Mouse (Mus musculus) midbrain, embryonic 15.5 days (tissue): ENCODE measurements around the gene Taco1. TPM values are rescaled to one million over a fixed set of nuclear protein-coding genes. Genes with fewer than 3 reads are reported as not detected.

ENCODE experiments used
- ATAC-seq: fragments of 200-750 bp; cut with Nextera tagmentation; replicated peaks from 2 replicates; pipeline ENCODE4 v1.8.0; 2017; ENCODE audit warnings: moderate TSS enrichment
- H3K27ac ChIP-seq: fragments of 300-500 bp; sonication (generic); 2 replicates; pipeline ENCODE4 v1.5.1; 2015; ENCODE audit warnings: mild to moderate bottlenecking, inconsistent platforms
- H3K27me3 ChIP-seq: fragments of 300-500 bp; sonication (generic); replicated peaks from 2 replicates; pipeline ENCODE4 v1.6.1; 2015; ENCODE audit warnings: inconsistent platforms
- H3K36me3 ChIP-seq: fragments of 300-500 bp; sonication (generic); replicated peaks from 2 replicates; pipeline ENCODE4 v1.6.1; 2015; ENCODE audit warnings: inconsistent platforms
- H3K4me1 ChIP-seq: fragments of 300-500 bp; sonication (generic); 2 replicates; pipeline ENCODE4 v1.6.1; 2015; ENCODE audit warnings: inconsistent platforms
- H3K4me2 ChIP-seq: fragments of 300-500 bp; sonication (generic); 2 replicates; pipeline ENCODE4 v1.6.1; 2015; ENCODE audit warnings: inconsistent platforms, mild to moderate bottlenecking, moderate library complexity
- H3K4me3 ChIP-seq: fragments of 300-500 bp; sonication (generic); 2 replicates; pipeline ENCODE4 v1.5.1; 2015; ENCODE audit warnings: mild to moderate bottlenecking, inconsistent platforms
- H3K9ac ChIP-seq: fragments of 300-500 bp; sonication (generic); 2 replicates; pipeline ENCODE4 v1.6.1; 2015; ENCODE audit warnings: mild to moderate bottlenecking, inconsistent platforms
- H3K9me3 ChIP-seq: fragments of 300-500 bp; sonication (generic); 2 replicates; pipeline ENCODE4 v1.6.1; 2016; ENCODE audit warnings: inconsistent platforms
- WGBS: fragments of 180-500 bp; shearing (Covaris S2); methylation state at CpG from one replicate; pipeline ENCODE4 v1.1.7; 2015; ENCODE audit warnings: mixed read lengths; 5-methylcytosine and 5-hydroxymethylcytosine counted together
- polyA plus RNA-seq: library from polyadenylated mRNA; unstranded; fragments of >200 nt; fragmentation: Nextera tagmentation; extraction: Ambion mirVana; gene quantifications from 2 replicates; pipeline ENCODE4 v1.2.1, GENCODE M21; 2015

Gene Taco1
- polyA plus RNA-seq, 1 experiment from 2014 or later, result 7.7 TPM

- Histone ChIP-seq H3K4me2 (no peak overlapping the region), H3K27me3 (no peaks in the 10 kb centered on the region), H3K9ac (no peak overlapping the region), H3K4me3 (no peak overlapping the region), H3K9me3 (no peaks in the 10 kb centered on the region), H3K4me1 (no peaks in the 10 kb centered on the region), H3K36me3 (peaks cover 17% of the 10 kb centered on the region), H3K27ac (no peak overlapping the region)
- ATAC-seq, result no peak
- 88% methylated on average over 3 of the region's 3 CpGs for WGBS
These were observed 56.9 kb downstream of the Taco1 start for GRCm38 (mm10) chr11:106122736-106123135.

Other genes starting within 250 kb of the Taco1 start
- gene Cyb561, start 112.7 kb upstream of the Taco1 start, polyA plus RNA-seq, result 70.2 and 70.5 TPM in 2 replicates
- 6.1 and 6.5 TPM in 2 replicates for gene Ace, start 98.1 kb upstream of the Taco1 start, polyA plus RNA-seq
- gene Ace3, start 71.4 kb upstream of the Taco1 start, polyA plus RNA-seq, result not detected in 2 replicates
- 1.7 and 2.0 TPM in 2 replicates for gene Kcnh6, start 57.9 kb upstream of the Taco1 start, polyA plus RNA-seq
- gene Dcaf7, start 29.2 kb upstream of the Taco1 start, polyA plus RNA-seq, result 165 and 174 TPM in 2 replicates
- gene Map3k3, start 18.6 kb downstream of the Taco1 start, polyA plus RNA-seq, result 13.7 and 14.9 TPM in 2 replicates
- gene Gm10840, start 94.8 kb downstream of the Taco1 start, polyA plus RNA-seq, result 0.72 TPM in 1 of 2 replicates, not detected in the other
- gene Limd2, start 94.8 kb downstream of the Taco1 start, polyA plus RNA-seq, result 167 and 179 TPM in 2 replicates
- 28.1 and 29.1 TPM in 2 replicates for gene Strada, start 136.1 kb downstream of the Taco1 start, polyA plus RNA-seq
- gene Ccdc47, start 150.3 kb downstream of the Taco1 start, polyA plus RNA-seq, result 109 and 111 TPM in 2 replicates
- 89.1 and 93.6 TPM in 2 replicates for gene Ddx42, start 150.9 kb downstream of the Taco1 start, polyA plus RNA-seq
- 33.0 and 34.1 TPM in 2 replicates for gene Ftsj3, start 190.0 kb downstream of the Taco1 start, polyA plus RNA-seq
- gene Psmc5, start 190.1 kb downstream of the Taco1 start, polyA plus RNA-seq, result 297 and 300 TPM in 2 replicates
- 10.9 and 11.5 TPM in 2 replicates for gene Smarcd2, start 206.9 kb downstream of the Taco1 start, polyA plus RNA-seq
- 0.12 and 0.20 TPM in 2 replicates for gene Tcam1, start 210.6 kb downstream of the Taco1 start, polyA plus RNA-seq
- gene Gh, start 235.8 kb downstream of the Taco1 start, polyA plus RNA-seq, result not detected in 2 replicates
- 1.1 and 1.4 TPM in 2 replicates for gene Cd79b, start 248.7 kb downstream of the Taco1 start, polyA plus RNA-seq